Mouse (Mus musculus) midbrain, embryonic 15.5 days (tissue): ENCODE results near the gene Zfp59. TPM values are rescaled to one million over a fixed set of nuclear protein-coding genes. Genes with fewer than 3 reads are reported as not detected.

Experiments
- ATAC-seq: fragments of 200-750 bp; cut with Nextera tagmentation; replicated peaks from 2 replicates; pipeline ENCODE4 v1.8.0; 2017; ENCODE audit warnings: moderate TSS enrichment
- H3K27ac ChIP-seq: fragments of 300-500 bp; sonication (generic); 2 replicates; pipeline ENCODE4 v1.5.1; 2015; ENCODE audit warnings: mild to moderate bottlenecking, inconsistent platforms
- H3K27me3 ChIP-seq: fragments of 300-500 bp; sonication (generic); replicated peaks from 2 replicates; pipeline ENCODE4 v1.6.1; 2015; ENCODE audit warnings: inconsistent platforms
- H3K36me3 ChIP-seq: fragments of 300-500 bp; sonication (generic); replicated peaks from 2 replicates; pipeline ENCODE4 v1.6.1; 2015; ENCODE audit warnings: inconsistent platforms
- H3K4me1 ChIP-seq: fragments of 300-500 bp; sonication (generic); 2 replicates; pipeline ENCODE4 v1.6.1; 2015; ENCODE audit warnings: inconsistent platforms
- H3K4me2 ChIP-seq: fragments of 300-500 bp; sonication (generic); 2 replicates; pipeline ENCODE4 v1.6.1; 2015; ENCODE audit warnings: inconsistent platforms, mild to moderate bottlenecking, moderate library complexity
- H3K4me3 ChIP-seq: fragments of 300-500 bp; sonication (generic); 2 replicates; pipeline ENCODE4 v1.5.1; 2015; ENCODE audit warnings: mild to moderate bottlenecking, inconsistent platforms
- H3K9ac ChIP-seq: fragments of 300-500 bp; sonication (generic); 2 replicates; pipeline ENCODE4 v1.6.1; 2015; ENCODE audit warnings: mild to moderate bottlenecking, inconsistent platforms
- H3K9me3 ChIP-seq: fragments of 300-500 bp; sonication (generic); 2 replicates; pipeline ENCODE4 v1.6.1; 2016; ENCODE audit warnings: inconsistent platforms
- WGBS: fragments of 180-500 bp; shearing (Covaris S2); methylation state at CpG from one replicate; pipeline ENCODE4 v1.1.7; 2015; ENCODE audit warnings: mixed read lengths; 5-methylcytosine and 5-hydroxymethylcytosine counted together
- polyA plus RNA-seq: library from polyadenylated mRNA; unstranded; fragments of >200 nt; fragmentation: Nextera tagmentation; extraction: Ambion mirVana; gene quantifications from 2 replicates; pipeline ENCODE4 v1.2.1, GENCODE M21; 2015

The Zfp59 gene
- polyA plus RNA-seq, 1 experiment from 2014 or later, result 12.0 TPM

DNA sequence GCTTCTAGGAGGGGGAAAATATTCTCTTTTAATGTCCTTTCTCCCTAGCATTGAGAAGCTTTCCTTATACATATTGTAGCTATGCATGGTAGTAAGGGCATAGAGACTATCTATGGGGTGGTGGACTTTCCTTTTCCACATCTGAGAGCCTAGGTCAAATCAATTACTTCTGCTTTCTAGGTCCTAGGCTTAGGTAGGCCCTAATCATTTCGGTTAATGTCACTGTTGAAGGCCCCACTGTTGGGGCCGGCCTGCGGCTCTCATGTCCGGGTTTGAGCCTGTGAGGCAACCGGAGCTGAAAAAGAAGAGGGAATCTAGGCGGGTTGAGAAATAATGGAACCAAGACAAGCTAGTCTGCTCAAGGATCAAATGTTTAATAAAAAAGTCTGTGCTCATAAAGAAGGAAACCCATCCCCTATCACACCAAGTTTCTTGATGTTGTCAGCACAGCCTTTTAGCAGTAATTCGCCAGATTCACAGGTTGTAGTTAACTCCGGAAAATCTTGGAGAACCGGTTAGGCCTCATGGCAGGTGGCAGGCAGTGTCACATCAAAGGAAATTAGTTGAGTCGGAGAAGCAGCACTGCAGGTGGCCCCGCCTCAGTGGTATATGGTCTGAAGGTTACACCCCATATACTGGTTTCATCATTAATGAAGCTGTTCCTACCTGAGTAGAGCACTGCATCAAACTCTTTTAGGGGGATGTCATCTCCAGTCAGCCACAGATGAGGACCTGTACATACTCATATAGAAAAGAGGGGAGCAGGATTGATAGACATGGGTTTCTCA is 66.8 kb downstream of the Zfp59 start:
- no peak overlapping the region for H3K4me2 ChIP-seq
- ATAC-seq, result no peak
- no peaks in the 10 kb centered on the region for H3K4me1 ChIP-seq
- H3K27me3 ChIP-seq, result no peaks in the 10 kb centered on the region
- peaks cover 13% of the 10 kb centered on the region for H3K36me3 ChIP-seq
- H3K9me3 ChIP-seq, result peaks cover 4% of the 10 kb centered on the region; the same call in 1 of the 2 replicates
- 80% methylated on average over 11 of the region's 11 CpGs for WGBS
- no peak overlapping the region for H3K27ac ChIP-seq
- H3K4me3 ChIP-seq, result no peak overlapping the region
- no peak overlapping the region for H3K9ac ChIP-seq

Other genes with a start within 250 kb of the Zfp59 start
- 60.8 and 66.1 TPM in 2 replicates for gene Akt2, start 247.1 kb upstream of the Zfp59 start, polyA plus RNA-seq
- gene Ttc9b, start 184.7 kb upstream of the Zfp59 start, polyA plus RNA-seq, result 71.9 and 74.4 TPM in 2 replicates
- 17.2 and 19.9 TPM in 2 replicates for gene Map3k10, start 164.0 kb upstream of the Zfp59 start, polyA plus RNA-seq
- 17.0 and 18.3 TPM in 2 replicates for gene Zfp607b, start 149.3 kb upstream of the Zfp59 start, polyA plus RNA-seq
- gene Zfp60, start 107.2 kb upstream of the Zfp59 start, polyA plus RNA-seq, result 125 and 128 TPM in 2 replicates
- 1.4 and 2.0 TPM in 2 replicates for gene Zfp626, start 31.4 kb upstream of the Zfp59 start, polyA plus RNA-seq
- 1.2 and 1.5 TPM in 2 replicates for gene Zfp607a, start 18.9 kb downstream of the Zfp59 start, polyA plus RNA-seq
- 17.6 and 18.0 TPM in 2 replicates for gene Zfp974, start 90.9 kb downstream of the Zfp59 start, polyA plus RNA-seq
- gene Zfp780b, start 140.6 kb downstream of the Zfp59 start, polyA plus RNA-seq, result 36.0 and 38.8 TPM in 2 replicates
- gene Zfp850, start 175.5 kb downstream of the Zfp59 start, polyA plus RNA-seq, result 6.0 and 7.7 TPM in 2 replicates
- 296 and 299 TPM in 2 replicates for gene Psmc4, start 211.5 kb downstream of the Zfp59 start, polyA plus RNA-seq
- 0.51 and 0.66 TPM in 2 replicates for gene Fcgbp, start 232.6 kb downstream of the Zfp59 start, polyA plus RNA-seq